Mouse (Mus musculus): ENCODE measurements at regions not wholly inside any gene's neighbourhood (a gene's known extent, or its start where the extent isn't known, plus 50 kb on each side); places are given as distances from the start of the nearest gene placed in this dataset.

- no peak overlapping the region for H3K4me2 ChIP-seq (ENCODE audit: low read depth)
- ATAC-seq (ENCODE audit: insufficient read depth) (no peak), DNase-seq (ENCODE audit: low read depth in 3 of 3, low spot score in 3 of 3) (no peak)
- no peak overlapping the region for H3K9ac ChIP-seq (replicated peaks)
- WGBS (ENCODE audit: insufficient replicate concordance) = 60% methylated on average over 5 of the region's 5 CpGs
- no peak overlapping the region for H3K4me3 ChIP-seq (ENCODE audit: insufficient read depth in 1 of 2, low read depth in 2 of 2, low read length in 2 of 2)
- no peak overlapping the region for H3K27ac ChIP-seq
- no peaks in the 10 kb centered on the region for H3K9me3 ChIP-seq (ENCODE audit: control insufficient read depth, low read length)
- no peaks in the 10 kb centered on the region for H3K4me1 ChIP-seq (replicated peaks; ENCODE audit: control insufficient read depth in 2 of 2, insufficient read depth in 2 of 2, low read length in 1 of 2)
- no peaks in the 10 kb centered on the region for H3K27me3 ChIP-seq (ENCODE audit: control insufficient read depth, insufficient read depth, low read length)
- H3K36me3 ChIP-seq (replicated peaks; ENCODE audit: control insufficient read depth, insufficient read depth, low read depth) = no peaks in the 10 kb centered on the region
- no peak for TF ChIP-seq EP300 (IDR thresholded peaks at IDR 0.05; ENCODE audit: low read depth)
- TF ChIP-seq CTCF (IDR thresholded peaks at IDR 0.05; ENCODE audit: low read depth) = no peak
Measured at GRCm38 (mm10) chr16:12951176-12951575, 158.3 kb upstream of the Ercc4 start.

DNA sequence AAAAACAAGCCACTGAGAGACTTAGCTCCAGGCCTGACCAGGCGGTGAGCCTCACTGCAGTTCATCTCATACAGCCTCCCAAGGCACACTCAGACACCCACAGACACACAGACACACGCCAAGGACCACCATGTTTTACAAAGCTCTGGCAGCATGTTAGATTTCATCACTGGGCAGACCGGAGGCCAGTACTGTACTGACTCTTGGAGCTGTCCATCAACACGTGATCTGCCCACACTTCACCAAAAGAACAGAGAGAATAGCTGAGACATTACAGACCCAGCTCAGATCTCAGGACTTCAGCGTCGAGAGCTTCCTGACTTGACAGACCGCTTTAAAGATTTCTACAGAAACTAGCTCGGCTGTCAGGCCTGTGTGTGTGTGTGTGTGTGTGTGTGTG is 155.5 kb upstream of the Ercc4 start:
- ATAC-seq (ENCODE audit: insufficient read depth) = no peak
- TF ChIP-seq EP300 (IDR thresholded peaks at IDR 0.05; ENCODE audit: low read depth) = no peak
- no peak for TF ChIP-seq CTCF (IDR thresholded peaks at IDR 0.05; ENCODE audit: low read depth)
- no peak overlapping the region for H3K4me3 ChIP-seq (ENCODE audit: insufficient read depth in 1 of 2, low read depth in 2 of 2, low read length in 2 of 2)
- DNase-seq (ENCODE audit: low read depth in 3 of 3, low spot score in 3 of 3) = no peak
- no peaks in the 10 kb centered on the region for H3K36me3 ChIP-seq (replicated peaks; ENCODE audit: control insufficient read depth, insufficient read depth, low read depth)
- no peak overlapping the region for H3K27ac ChIP-seq
- no peak overlapping the region for H3K4me2 ChIP-seq (ENCODE audit: low read depth)
- WGBS (ENCODE audit: insufficient replicate concordance) = 49% methylated on average over 8 of the region's 8 CpGs
- H3K9me3 ChIP-seq (ENCODE audit: control insufficient read depth, low read length) = no peaks in the 10 kb centered on the region
- H3K9ac ChIP-seq (replicated peaks) = no peak overlapping the region
- no peaks in the 10 kb centered on the region for H3K4me1 ChIP-seq (replicated peaks; ENCODE audit: control insufficient read depth in 2 of 2, insufficient read depth in 2 of 2, low read length in 1 of 2)
- no peaks in the 10 kb centered on the region for H3K27me3 ChIP-seq (ENCODE audit: control insufficient read depth, insufficient read depth, low read length)

GRCm38 (mm10) chr16:12956416-12956815 is 153.1 kb upstream of the Ercc4 start:
- ATAC-seq (ENCODE audit: insufficient read depth) (no peak), DNase-seq (ENCODE audit: low read depth in 3 of 3, low spot score in 3 of 3) (no peak)
- Histone ChIP-seq H3K27me3 (ENCODE audit: control insufficient read depth, insufficient read depth, low read length) (no peaks in the 10 kb centered on the region), H3K27ac (no peak overlapping the region), H3K9me3 (ENCODE audit: control insufficient read depth, low read length) (no peaks in the 10 kb centered on the region), H3K4me2 (ENCODE audit: low read depth) (no peak overlapping the region), H3K4me3 (ENCODE audit: insufficient read depth in 1 of 2, low read depth in 2 of 2, low read length in 2 of 2) (no peak overlapping the region), H3K4me1 (replicated peaks; ENCODE audit: control insufficient read depth in 2 of 2, insufficient read depth in 2 of 2, low read length in 1 of 2) (no peaks in the 10 kb centered on the region), H3K9ac (replicated peaks) (no peak overlapping the region), H3K36me3 (replicated peaks; ENCODE audit: control insufficient read depth, insufficient read depth, low read depth) (no peaks in the 10 kb centered on the region)
- WGBS (ENCODE audit: insufficient replicate concordance) = 38% methylated on average over 3 of the region's 3 CpGs
- no peak for TF ChIP-seq CTCF (IDR thresholded peaks at IDR 0.05; ENCODE audit: low read depth)
- no peak for TF ChIP-seq EP300 (IDR thresholded peaks at IDR 0.05; ENCODE audit: low read depth)

DNA sequence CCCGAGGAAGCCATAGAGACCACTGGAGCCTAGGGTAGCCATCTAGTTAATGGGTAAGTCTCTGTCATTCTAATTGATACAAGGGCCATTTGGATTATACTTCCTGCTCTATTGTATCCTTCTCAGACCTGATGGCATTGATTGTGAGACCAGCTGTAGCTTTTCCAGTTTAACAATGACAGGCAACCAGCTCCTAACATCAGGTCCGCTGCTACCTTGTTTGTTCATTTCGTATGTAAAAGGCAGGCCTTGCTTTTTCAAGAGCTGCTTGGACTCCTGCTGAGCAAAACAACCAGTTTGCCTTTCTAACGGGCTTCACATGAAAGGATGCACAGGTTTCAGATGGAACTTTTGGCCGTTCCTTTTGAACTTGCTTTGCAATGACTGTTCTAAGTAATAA is 148.6 kb upstream of the Ercc4 start:
- WGBS (ENCODE audit: insufficient replicate concordance) = 48% methylated on average over 5 of the region's 5 CpGs
- no peak overlapping the region for H3K9ac ChIP-seq (replicated peaks)

DNA sequence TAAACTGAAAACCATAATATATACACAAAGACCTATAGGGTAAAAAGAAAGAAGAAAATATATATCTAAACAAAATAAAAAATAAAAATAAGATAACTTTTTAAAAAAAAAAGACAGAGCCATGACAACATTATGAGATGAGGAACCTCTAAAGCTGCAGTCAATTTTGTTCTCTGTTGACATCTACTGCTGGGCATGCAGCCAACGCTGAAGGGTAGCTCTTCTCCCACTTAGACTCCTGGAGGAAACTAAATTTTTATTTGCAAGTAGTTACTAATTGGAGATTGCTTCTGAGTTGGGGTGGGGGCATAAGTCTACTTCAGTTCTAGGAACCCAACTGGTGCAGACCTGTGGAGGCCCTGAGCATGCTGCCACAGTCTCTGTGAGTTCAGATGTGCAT is 126.8 kb upstream of the Ercc4 start:
- no peak overlapping the region for H3K4me3 ChIP-seq (ENCODE audit: insufficient read depth in 1 of 2, low read depth in 2 of 2, low read length in 2 of 2)
- H3K36me3 ChIP-seq (replicated peaks; ENCODE audit: control insufficient read depth, insufficient read depth, low read depth) = no peaks in the 10 kb centered on the region
- no peaks in the 10 kb centered on the region for H3K27me3 ChIP-seq (ENCODE audit: control insufficient read depth, insufficient read depth, low read length)
- no peaks in the 10 kb centered on the region for H3K4me1 ChIP-seq (replicated peaks; ENCODE audit: control insufficient read depth in 2 of 2, insufficient read depth in 2 of 2, low read length in 1 of 2)
- DNase-seq (ENCODE audit: low read depth in 3 of 3, low spot score in 3 of 3) = no peak
- no peaks in the 10 kb centered on the region for H3K9me3 ChIP-seq (ENCODE audit: control insufficient read depth, low read length)
- TF ChIP-seq EP300 (IDR thresholded peaks at IDR 0.05; ENCODE audit: low read depth) (no peak), CTCF (IDR thresholded peaks at IDR 0.05; ENCODE audit: low read depth) (no peak)
- ATAC-seq (ENCODE audit: insufficient read depth) = no peak
- no peak overlapping the region for H3K9ac ChIP-seq (replicated peaks)
- 59% methylated on average over 1 of the region's 1 CpGs for WGBS (ENCODE audit: insufficient replicate concordance)
- H3K4me2 ChIP-seq (ENCODE audit: low read depth) = no peak overlapping the region
- no peak overlapping the region for H3K27ac ChIP-seq

More for the DNA sequence above, 148.6 kb upstream of the Ercc4 start:
- Histone ChIP-seq H3K4me3 (ENCODE audit: insufficient read depth in 1 of 2, low read depth in 2 of 2, low read length in 2 of 2) (no peak overlapping the region), H3K27ac (no peak overlapping the region), H3K36me3 (replicated peaks; ENCODE audit: control insufficient read depth, insufficient read depth, low read depth) (no peaks in the 10 kb centered on the region), H3K4me1 (replicated peaks; ENCODE audit: control insufficient read depth in 2 of 2, insufficient read depth in 2 of 2, low read length in 1 of 2) (no peaks in the 10 kb centered on the region), H3K4me2 (ENCODE audit: low read depth) (no peak overlapping the region), H3K27me3 (ENCODE audit: control insufficient read depth, insufficient read depth, low read length) (no peaks in the 10 kb centered on the region), H3K9me3 (ENCODE audit: control insufficient read depth, low read length) (no peaks in the 10 kb centered on the region)
- TF ChIP-seq CTCF (IDR thresholded peaks at IDR 0.05; ENCODE audit: low read depth) = no peak
- TF ChIP-seq EP300 (IDR thresholded peaks at IDR 0.05; ENCODE audit: low read depth) = no peak
- ATAC-seq (ENCODE audit: insufficient read depth) = no peak
- no peak for DNase-seq (ENCODE audit: low read depth in 3 of 3, low spot score in 3 of 3)
